Mouse (Mus musculus): Measurements from ENCODE around the gene Sox4.

The Sox4 gene

DNA sequence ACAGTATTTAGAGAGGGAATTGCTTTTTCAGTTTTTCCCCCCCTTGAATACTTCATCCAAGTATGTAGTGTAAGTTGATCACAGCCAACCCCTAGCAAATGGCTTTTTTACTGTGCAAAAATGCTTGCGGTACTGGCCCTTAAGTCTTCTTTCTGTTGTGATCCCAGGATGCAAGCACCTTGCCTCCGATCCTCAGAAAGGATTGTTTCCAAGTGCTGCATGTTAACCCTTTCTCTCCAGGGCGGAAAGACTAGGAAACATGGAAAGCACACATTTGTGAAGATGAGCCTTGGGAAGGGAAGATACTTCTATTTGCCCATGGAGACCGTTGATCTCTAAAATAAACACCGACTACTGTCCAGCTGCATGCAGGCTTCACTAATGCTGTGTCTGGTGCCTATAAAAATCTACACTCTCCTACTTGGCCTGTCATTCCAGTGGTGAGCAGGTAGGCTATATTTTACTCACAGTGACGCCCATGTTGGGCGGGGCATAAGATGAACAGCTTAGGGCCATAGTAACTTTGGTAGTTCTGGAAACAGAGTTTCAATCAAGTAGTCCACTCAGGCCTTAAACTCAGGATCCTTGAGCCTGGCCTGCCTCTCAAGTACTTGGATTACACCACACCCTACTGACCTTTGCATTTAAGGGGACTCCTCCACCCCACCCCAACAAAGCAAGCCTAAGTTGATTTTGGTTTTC, 5.6 kb downstream of the Sox4 start:
- no peak for DNase-seq (ENCODE audit: low read depth, low spot score)

DNA sequence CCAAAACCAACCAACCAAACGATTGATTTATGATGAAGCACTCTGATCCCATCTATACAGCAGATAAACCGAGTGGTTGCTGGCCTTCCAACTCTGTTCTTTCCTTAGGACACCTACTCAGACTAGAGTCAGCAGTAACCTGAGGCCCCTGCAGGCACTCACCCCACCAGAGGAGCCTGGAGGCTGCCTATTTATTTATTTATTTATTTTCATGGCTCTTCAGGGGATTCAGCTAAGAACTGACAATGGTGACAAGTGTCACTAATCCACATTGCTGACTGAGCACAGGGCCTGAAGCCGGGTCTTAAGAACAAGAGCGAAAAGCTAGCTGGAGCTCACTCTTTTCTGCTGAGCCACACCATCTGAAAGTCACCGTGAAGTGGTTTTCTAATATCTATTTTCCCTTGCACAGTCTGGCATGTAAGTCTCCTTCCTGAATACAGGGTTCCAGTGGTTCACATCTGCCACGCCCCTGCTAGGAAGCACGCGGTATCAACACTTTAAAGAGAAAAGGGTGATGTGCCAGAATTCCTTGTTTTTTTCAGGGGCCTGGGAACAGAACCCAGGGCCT, 6.9 kb downstream of the Sox4 start:
- DNase-seq (ENCODE audit: low read depth, low spot score): no peak

DNA sequence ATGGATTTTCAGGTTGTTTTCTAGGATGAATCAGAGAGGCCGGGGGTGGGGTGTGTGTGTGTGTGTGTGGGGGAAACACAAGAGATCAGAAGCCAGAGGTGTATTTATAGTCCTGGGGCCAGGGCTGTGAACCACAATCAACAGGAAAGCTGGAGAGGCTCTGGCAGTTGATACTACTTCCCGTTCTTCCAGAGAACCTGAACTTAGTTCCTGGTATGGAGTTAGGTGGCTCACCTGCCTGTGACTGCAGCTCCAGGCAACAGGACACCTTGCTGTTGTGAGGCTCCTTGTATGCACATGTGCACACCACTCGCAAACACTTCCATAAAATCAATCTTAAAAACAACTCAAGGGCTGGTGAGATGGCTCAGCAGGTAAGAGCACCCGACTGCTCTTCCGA, 7.8 kb downstream of the Sox4 start:
- DNase-seq (ENCODE audit: low read depth, low spot score): no peak

DNA sequence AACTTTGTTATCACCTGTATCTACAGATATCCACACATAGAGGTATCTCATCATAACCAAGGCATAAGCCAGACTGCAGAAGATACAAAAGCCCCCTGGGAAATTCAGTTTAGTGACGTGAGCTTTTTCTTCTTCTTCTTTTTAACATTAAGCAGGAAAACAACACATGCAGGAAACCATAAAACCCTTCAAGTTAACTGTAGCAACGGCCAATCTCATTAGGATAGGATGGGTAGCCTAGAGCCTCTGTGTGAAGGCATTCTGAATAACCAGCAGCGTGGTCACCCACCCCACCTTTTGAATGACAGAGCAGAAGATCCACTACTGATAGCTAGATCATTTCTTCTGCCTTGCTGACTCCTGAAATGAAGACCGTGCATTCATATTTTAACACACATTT, 10.6 kb downstream of the Sox4 start:
- DNase-seq (ENCODE audit: low read depth, low spot score): no peak

- no peak for DNase-seq (ENCODE audit: low read depth, low spot score)
These were observed 11.4 kb downstream of the Sox4 start for GRCm38 (mm10) chr13:28941983-28942630.

GRCm38 (mm10) chr13:28933375-28933774, 20.1 kb downstream of the Sox4 start:
- DNase-seq (ENCODE audit: low read depth, low spot score): no peak

GRCm38 (mm10) chr13:28931776-28932175, 21.7 kb downstream of the Sox4 start:
- DNase-seq (ENCODE audit: low read depth, low spot score): no peak

DNA sequence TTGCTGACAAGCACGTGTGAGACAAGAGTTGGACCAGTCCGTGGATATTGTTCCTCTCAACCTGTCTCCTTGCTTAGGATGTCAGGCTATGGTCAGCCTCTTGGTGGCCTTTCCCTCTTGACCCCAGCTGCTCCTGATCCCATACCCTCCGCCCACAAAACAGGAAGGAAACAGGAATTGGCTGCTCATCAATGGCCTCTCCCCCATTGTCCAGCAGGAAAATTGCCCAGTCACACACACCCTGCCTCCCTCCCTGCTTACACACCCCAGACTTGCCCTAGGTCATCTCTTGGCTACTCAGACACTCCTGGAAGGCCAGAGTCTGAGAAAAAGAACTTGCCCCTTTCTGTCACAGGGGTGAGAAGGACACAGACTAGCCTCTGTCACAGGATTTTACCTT, 22.2 kb downstream of the Sox4 start:
- DNase-seq (ENCODE audit: low read depth, low spot score): no peak

DNA sequence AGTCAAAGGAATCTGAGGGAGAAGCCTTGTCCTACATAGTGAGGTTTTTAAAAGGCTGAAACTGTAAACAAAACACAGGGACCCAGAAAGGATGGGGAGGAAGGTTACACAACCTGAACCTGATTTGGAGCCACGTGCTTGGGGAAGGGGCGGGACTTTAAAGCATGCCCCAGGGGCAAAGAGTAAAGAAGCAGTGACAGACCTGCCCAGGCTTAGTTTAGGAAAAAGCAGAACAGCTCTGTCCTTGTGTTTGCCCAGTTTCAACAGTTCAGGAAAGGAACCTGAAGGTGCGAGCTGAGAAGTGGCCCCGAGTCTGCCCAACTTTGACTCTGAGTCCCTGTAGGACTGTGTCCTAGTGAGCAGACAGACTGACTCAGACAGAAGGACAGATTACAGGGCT, 23.1 kb downstream of the Sox4 start:
- DNase-seq (ENCODE audit: low read depth, low spot score): no peak

DNA sequence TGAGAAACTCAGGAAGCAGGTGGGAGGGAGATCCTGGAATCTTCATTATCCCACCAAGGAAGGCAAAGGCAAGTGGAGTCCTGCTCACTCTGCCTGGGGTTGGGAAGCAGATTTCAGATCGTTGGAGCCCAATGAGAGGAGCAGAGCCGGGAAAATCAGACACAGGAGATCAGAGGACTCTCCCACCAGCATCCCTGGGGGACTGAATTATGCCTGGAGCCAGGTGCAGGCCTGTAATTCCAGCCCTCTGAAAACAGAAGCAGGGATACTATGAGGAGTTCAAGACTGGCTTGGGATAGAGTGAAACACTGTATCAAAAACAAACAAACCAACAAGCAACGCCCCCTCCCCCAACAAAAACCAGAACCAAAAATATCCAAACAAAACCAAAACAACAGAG, 23.6 kb downstream of the Sox4 start:
- DNase-seq (ENCODE audit: low read depth, low spot score): no peak

- DNase-seq (ENCODE audit: low read depth, low spot score): no peak
These were observed 30.4 kb downstream of the Sox4 start for GRCm38 (mm10) chr13:28923136-28923535.

DNA sequence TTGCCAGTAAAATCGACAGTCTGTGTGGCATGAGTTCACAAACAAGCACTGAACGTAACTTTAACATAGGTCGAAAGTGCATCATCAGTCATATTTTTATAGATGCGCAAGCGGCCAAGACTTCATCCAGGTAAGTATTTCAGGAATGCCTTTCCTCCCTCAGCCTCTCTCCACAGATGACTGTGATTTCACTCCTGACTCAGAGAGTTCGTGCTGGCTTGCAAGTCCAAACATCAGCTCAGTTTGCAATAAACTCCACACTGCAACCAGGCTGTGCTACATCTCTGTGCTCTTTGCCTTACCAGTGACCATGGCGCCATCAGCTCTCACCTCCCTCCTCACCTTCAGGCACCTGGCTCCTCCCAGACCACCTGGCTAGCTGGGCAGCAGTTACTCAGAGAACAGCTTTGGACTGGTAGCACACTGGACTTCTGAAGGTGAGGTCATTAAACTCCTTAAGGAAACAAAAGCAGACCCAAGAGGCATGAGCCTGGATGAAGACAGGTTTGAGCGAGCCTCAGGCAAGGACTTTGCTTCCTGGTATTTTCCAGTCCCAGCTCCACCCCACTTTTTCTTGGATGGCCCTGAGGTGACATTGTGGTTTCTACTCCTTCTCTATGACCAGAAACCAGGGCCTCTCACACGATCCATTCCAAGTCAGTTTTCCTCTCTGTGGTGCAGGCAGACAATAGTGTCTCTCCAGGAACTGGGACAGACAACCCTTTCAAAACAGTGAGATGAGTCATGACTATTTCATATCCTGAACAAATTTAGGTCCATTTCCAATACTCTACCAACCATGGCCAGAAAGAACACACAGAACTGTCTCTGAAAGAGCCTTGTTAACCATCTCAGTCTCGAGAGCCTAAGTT, 35.9 kb downstream of the Sox4 start:
- DNase-seq (ENCODE audit: low read depth, low spot score): no peak

DNA sequence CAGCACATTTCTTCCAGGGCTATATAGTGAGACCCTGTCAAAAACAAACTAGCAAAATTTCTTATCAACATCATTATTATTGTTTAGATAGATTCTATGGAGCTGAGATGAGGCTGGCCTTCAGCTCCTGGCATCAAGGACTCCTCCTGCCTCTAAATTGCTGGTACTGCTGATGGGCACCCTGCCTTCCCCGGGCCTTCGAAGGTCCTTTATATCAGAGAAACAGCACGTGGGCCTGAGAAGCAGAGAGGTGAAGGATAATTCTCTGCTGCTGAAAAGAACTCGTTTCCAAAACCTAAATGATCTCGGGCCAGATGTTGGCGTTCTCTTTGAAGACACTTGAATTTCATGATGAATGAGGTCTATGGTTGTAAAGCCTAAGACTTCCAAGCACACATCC, 39.9 kb downstream of the Sox4 start:
- DNase-seq (ENCODE audit: low read depth, low spot score): no peak

DNA sequence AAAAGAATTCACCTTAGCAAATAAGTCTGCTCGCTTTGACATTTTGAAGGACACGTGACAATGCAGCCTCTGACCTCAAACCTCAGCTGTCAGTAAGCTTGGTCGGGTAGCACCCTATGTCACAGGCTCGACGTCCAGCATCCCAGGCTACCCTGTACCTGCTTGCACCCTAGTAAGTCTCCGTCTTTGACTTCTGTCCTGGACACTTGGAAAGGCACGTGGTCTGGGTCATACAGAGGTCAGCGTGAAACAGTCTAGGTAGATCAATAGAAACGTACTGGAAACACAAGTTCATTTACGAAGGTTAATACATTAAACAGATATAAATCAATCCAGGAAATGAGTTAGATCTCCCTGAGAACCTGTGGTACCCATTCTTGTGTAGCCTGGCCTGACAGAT, 46.5 kb downstream of the Sox4 start:
- no peak for DNase-seq (ENCODE audit: low read depth, low spot score)

All from retina, adult 2 months (tissue).